Mouse (Mus musculus): ENCODE measurements around the gene Sept3. TPM values are rescaled to one million over a fixed set of nuclear protein-coding genes. Genes with fewer than 3 reads are reported as not detected.

Sept3 gene
- polyA plus RNA-seq, 1 experiment, result 2.0 TPM

- Histone ChIP-seq H3K4me1 (ENCODE audit: control insufficient read depth, insufficient read depth, low read length) (peaks cover 6% of the 10 kb centered on the region; the same call in 1 of the 2 replicates), H3K27ac (ENCODE audit: control insufficient read depth, insufficient read depth, low read depth, low read length, poor library complexity) (peak overlapping the region; percentile 96), H3K4me3 (replicated peaks; ENCODE audit: control insufficient read depth, low read depth, low read length) (peak overlapping the region; percentile 66)
- TF ChIP-seq POLR2A (IDR thresholded peaks at IDR 0.05; ENCODE audit: borderline replicate concordance, control insufficient read depth, low read depth, low read length), result 0 out of 2 replicates have a peak, but pooled peaks have one; percentile 36
- TF ChIP-seq CTCF (IDR thresholded peaks at IDR 0.05; ENCODE audit: control insufficient read depth, insufficient read depth, low read length), result no peak
- 11% methylated on average over 15 of the region's 15 CpGs for WGBS
Measured at GRCm38 (mm10) chr15:82341675-82342542, 67.2 kb downstream of the Sept3 start.

DNA sequence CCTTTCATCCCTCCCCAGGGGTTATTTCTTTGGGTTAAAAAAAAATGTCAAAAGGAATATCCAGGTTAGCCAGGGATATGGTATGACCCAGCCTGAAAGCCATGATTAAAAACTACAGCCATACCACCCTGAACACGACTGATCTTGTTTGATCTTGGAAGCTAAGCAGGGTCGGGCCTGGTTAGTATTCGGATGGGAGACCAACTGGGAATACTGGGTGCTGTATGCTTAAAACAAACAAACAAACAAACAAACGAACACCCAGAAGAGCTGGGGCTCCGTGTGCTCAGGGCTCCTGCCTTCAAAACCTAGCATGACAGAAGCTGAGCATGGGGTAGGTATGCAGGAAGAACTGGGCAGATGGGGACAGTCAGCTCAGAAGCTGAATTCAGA, 67.8 kb downstream of the Sept3 start:
- H3K4me1 ChIP-seq (ENCODE audit: control insufficient read depth, insufficient read depth, low read length), result peaks cover 7% of the 10 kb centered on the region; the same call in 1 of the 2 replicates
- peak overlapping the region; percentile 16 for H3K4me3 ChIP-seq (replicated peaks; ENCODE audit: control insufficient read depth, low read depth, low read length)
- TF ChIP-seq POLR2A (IDR thresholded peaks at IDR 0.05; ENCODE audit: borderline replicate concordance, control insufficient read depth, low read depth, low read length) (no peak), CTCF (IDR thresholded peaks at IDR 0.05; ENCODE audit: control insufficient read depth, insufficient read depth, low read length) (no peak)
- H3K27ac ChIP-seq (ENCODE audit: control insufficient read depth, insufficient read depth, low read depth, low read length, poor library complexity), result peak overlapping the region; percentile 94
- WGBS, result 65% methylated on average over 5 of the region's 5 CpGs

DNA sequence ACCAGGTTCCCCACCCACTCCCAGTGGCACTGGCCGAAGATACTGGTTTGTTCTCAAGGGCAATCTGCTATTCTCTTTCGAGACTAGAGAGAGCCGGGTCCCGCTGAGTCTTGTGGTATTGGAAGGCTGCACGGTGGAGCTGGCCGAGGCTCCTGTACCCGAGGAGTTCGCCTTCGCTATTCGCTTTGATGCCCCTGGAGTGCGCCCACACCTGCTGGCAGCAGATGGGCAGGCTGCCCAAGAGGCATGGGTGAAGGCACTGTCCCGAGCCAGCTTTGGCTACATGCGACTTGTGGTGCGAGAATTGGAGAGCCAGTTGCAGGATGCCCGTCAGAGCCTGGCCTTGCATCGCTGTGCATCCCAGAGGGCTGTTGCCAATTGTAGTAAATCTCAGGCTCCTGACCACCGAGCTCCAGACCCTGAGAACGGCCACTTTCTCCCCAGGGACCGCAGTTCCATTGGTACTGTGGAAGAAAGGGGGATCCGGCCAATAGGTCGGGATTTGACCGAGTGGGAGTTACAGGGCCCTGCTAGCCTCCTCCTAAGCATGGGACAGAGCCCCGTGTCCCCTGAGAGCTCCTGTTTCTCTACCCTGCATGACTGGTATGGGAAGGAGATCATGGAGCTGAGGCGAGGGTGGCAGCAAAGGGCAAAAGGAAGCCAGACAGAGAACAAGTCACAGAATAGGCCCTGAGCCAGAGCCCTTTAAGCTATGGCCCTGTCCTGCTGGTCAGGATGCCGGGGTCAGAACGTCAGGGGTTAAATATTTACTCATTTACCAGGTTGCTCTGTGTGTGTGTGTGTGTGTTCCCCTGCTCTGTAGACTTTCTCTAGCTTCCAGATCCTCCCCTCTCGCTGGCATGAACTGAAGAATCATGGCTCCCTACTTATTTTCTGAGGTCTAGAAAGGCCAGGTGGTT, 68.9 kb downstream of the Sept3 start:
- 82% methylated on average over 27 of the region's 27 CpGs for WGBS
- peaks cover 11% of the 10 kb centered on the region; the same call in 1 of the 2 replicates for H3K4me1 ChIP-seq (ENCODE audit: control insufficient read depth, insufficient read depth, low read length)
- H3K27ac ChIP-seq (ENCODE audit: control insufficient read depth, insufficient read depth, low read depth, low read length, poor library complexity), result peak overlapping the region; percentile 42
- peak overlapping the region; percentile 23 for H3K4me3 ChIP-seq (replicated peaks; ENCODE audit: control insufficient read depth, low read depth, low read length)
- TF ChIP-seq CTCF (IDR thresholded peaks at IDR 0.05; ENCODE audit: control insufficient read depth, insufficient read depth, low read length) (no peak), POLR2A (IDR thresholded peaks at IDR 0.05; ENCODE audit: borderline replicate concordance, control insufficient read depth, low read depth, low read length) (no peak)

Other genes starting within 250 kb of the Sept3 start
- 12.5 and 22.7 TPM in 2 replicates for gene Desi1, start 241.0 kb upstream of the Sept3 start, polyA plus RNA-seq (2011; ENCODE audit: insufficient read depth, insufficient read length, low replicate concordance, missing spikeins)
- gene Snu13, start 227.3 kb upstream of the Sept3 start, polyA plus RNA-seq (2011; ENCODE audit: insufficient read depth, insufficient read length, low replicate concordance, missing spikeins), result 119 and 144 TPM in 2 replicates
- not detected in 2 replicates for gene 4930407I10Rik, start 215.7 kb upstream of the Sept3 start, polyA plus RNA-seq (2011; ENCODE audit: insufficient read depth, insufficient read length, low replicate concordance, missing spikeins)
- gene Mei1, start 204.9 kb upstream of the Sept3 start, polyA plus RNA-seq (2011; ENCODE audit: insufficient read depth, insufficient read length, low replicate concordance, missing spikeins), result not detected in 2 replicates
- 23.8 and 28.2 TPM in 2 replicates for gene Ccdc134, start 147.0 kb upstream of the Sept3 start, polyA plus RNA-seq (2011; ENCODE audit: insufficient read depth, insufficient read length, low replicate concordance, missing spikeins)
- 19.3 and 46.3 TPM in 2 replicates for gene Srebf2, start 127.7 kb upstream of the Sept3 start, polyA plus RNA-seq (2011; ENCODE audit: insufficient read depth, insufficient read length, low replicate concordance, missing spikeins)
- 0.77 and 1.9 TPM in 2 replicates for gene Shisa8, start 62.1 kb upstream of the Sept3 start, polyA plus RNA-seq (2011; ENCODE audit: insufficient read depth, insufficient read length, low replicate concordance, missing spikeins)
- 12.1 and 24.9 TPM in 2 replicates for gene Tnfrsf13c, start 50.5 kb upstream of the Sept3 start, polyA plus RNA-seq (2011; ENCODE audit: insufficient read depth, insufficient read length, low replicate concordance, missing spikeins)
- gene Cenpm, start 30.1 kb upstream of the Sept3 start, polyA plus RNA-seq (2011; ENCODE audit: insufficient read depth, insufficient read length, low replicate concordance, missing spikeins), result 19.5 and 21.2 TPM in 2 replicates
- gene 1500009C09Rik, start 22.5 kb upstream of the Sept3 start, polyA plus RNA-seq (2011; ENCODE audit: insufficient read depth, insufficient read length, low replicate concordance, missing spikeins), result not detected in 2 replicates
- gene Wbp2nl, start 24.1 kb downstream of the Sept3 start, polyA plus RNA-seq (2011; ENCODE audit: insufficient read depth, insufficient read length, low replicate concordance, missing spikeins), result not detected in 2 replicates
- gene Naga, start 64.0 kb downstream of the Sept3 start, polyA plus RNA-seq (2011; ENCODE audit: insufficient read depth, insufficient read length, low replicate concordance, missing spikeins), result 35.6 and 49.3 TPM in 2 replicates
- 22.5 and 34.5 TPM in 2 replicates for gene Pheta2, start 64.0 kb downstream of the Sept3 start, polyA plus RNA-seq (2011; ENCODE audit: insufficient read depth, insufficient read length, low replicate concordance, missing spikeins)
- gene Smdt1, start 64.1 kb downstream of the Sept3 start, polyA plus RNA-seq (2011; ENCODE audit: insufficient read depth, insufficient read length, low replicate concordance, missing spikeins), result 121 and 216 TPM in 2 replicates
- 120 and 208 TPM in 2 replicates for gene Ndufa6, start 79.4 kb downstream of the Sept3 start, polyA plus RNA-seq (2011; ENCODE audit: insufficient read depth, insufficient read length, low replicate concordance, missing spikeins)
- 5.2 and 7.2 TPM in 2 replicates for gene Cyp2d22, start 105.4 kb downstream of the Sept3 start, polyA plus RNA-seq (2011; ENCODE audit: insufficient read depth, insufficient read length, low replicate concordance, missing spikeins)
- gene Cyp2d11, start 119.1 kb downstream of the Sept3 start, polyA plus RNA-seq (2011; ENCODE audit: insufficient read depth, insufficient read length, low replicate concordance, missing spikeins), result not detected in 2 replicates
- 1.4 and 3.4 TPM in 2 replicates for gene Cyp2d10, start 132.3 kb downstream of the Sept3 start, polyA plus RNA-seq (2011; ENCODE audit: insufficient read depth, insufficient read length, low replicate concordance, missing spikeins)
- gene Cyp2d9, start 158.5 kb downstream of the Sept3 start, polyA plus RNA-seq (2011; ENCODE audit: insufficient read depth, insufficient read length, low replicate concordance, missing spikeins), result 1.3 and 5.0 TPM in 2 replicates